Mouse (Mus musculus): ENCODE measurements at regions not wholly inside any gene's neighbourhood (a gene's known extent, or its start where the extent isn't known, plus 50 kb on each side); places are given as distances from the start of the nearest gene placed in this dataset.

DNA sequence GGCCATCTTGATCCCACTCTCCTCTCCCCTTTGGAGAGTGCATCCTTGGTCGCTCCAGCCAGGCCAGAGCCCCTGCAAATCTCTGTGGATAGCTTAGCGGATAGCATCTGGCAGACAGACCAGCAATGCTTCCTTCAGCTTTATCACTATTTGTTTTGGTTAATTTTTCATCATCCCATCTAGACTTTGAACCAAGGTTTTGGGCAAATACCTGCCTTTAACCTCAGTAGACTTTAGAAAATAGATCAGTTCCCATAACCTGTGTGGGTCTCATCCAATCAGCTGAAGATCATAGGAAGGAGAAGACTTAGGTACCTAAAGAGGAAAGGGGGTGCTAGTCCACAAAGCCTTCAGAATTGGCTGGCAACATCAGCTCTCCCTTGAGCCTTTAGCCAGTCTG is 327.2 kb upstream of the Gm10131 start:
- no peak for TF ChIP-seq CTCF (conservative IDR thresholded peaks at IDR 0.05; ENCODE audit: insufficient read depth, insufficient read length, low read depth, low read length)
- no peak for TF ChIP-seq POLR2A (IDR thresholded peaks at IDR 0.05; ENCODE audit: low read depth, low read length)
